Mouse (Mus musculus) MEL (cell line): ENCODE measurements around the gene Ndufb6. TPM values are rescaled to one million over a fixed set of nuclear protein-coding genes. Genes with fewer than 3 reads are reported as not detected.

Experiments used
- DNase-seq: peaks from one replicate; pipeline ENCODE4 v3.0.0; 2011; ENCODE audit warnings: low read depth, low spot score
- H3K27ac ChIP-seq: 2 replicates; pipeline ENCODE4 v1.5.1; 2012; ENCODE audit warnings: low read depth, mild to moderate bottlenecking, control low read depth, low read length, moderate library complexity; ENCODE audit not compliant: control insufficient read depth
- H3K27me3 ChIP-seq, 2 experiments: fragments of 150-350 bp in 1 of 2; sonication (generic) in 1 of 2; 2 replicates each; pipeline ENCODE4 v1.6.1; 2012; ENCODE audit warnings: low read length in 2 of 2, mild to moderate bottlenecking in 2 of 2, improper control_type of control experiment in 1 of 2, moderate library complexity in 1 of 2; ENCODE audit not compliant: insufficient read depth in 2 of 2, control insufficient read depth in 1 of 2
- H3K36me3 ChIP-seq, 2 experiments: 2 replicates each; pipeline ENCODE4 v1.6.1; 2012 to 2014; ENCODE audit warnings: low read length in 2 of 2, improper control_type of control experiment in 1 of 2, inconsistent platforms in 1 of 2, mild to moderate bottlenecking in 1 of 2; ENCODE audit not compliant: insufficient read depth in 2 of 2, control insufficient read depth in 1 of 2
- H3K4me1 ChIP-seq, 2 experiments: fragments of 150-350 bp in 1 of 2; sonication (generic) in 1 of 2; 2 replicates each; pipeline ENCODE4 v1.6.1; 2012; ENCODE audit warnings: low read length in 2 of 2, improper control_type of control experiment in 1 of 2, mild to moderate bottlenecking in 1 of 2; ENCODE audit not compliant: insufficient read depth in 2 of 2, control insufficient read depth in 1 of 2
- H3K4me3 ChIP-seq, 2 experiments: fragments of 150-350 bp in 1 of 2; sonication (generic) in 1 of 2; 2 replicates each; pipeline ENCODE4 v1.5.1; 2012; ENCODE audit warnings: low read depth in 2 of 2, low read length in 2 of 2, mild to moderate bottlenecking in 2 of 2, moderate library complexity in 2 of 2, control low read depth in 1 of 2, improper control_type of control experiment in 1 of 2; ENCODE audit not compliant: control insufficient read depth in 1 of 2, insufficient read depth in 1 of 2
- H3K79me2 ChIP-seq: 2 replicates; pipeline ENCODE4 v1.6.1; 2012; ENCODE audit warnings: mild to moderate bottlenecking, low read length, moderate library complexity; ENCODE audit not compliant: control insufficient read depth, poor library complexity, insufficient read depth
- H3K9ac ChIP-seq: 2 replicates; pipeline ENCODE4 v1.6.1; 2012; ENCODE audit warnings: low read depth, mild to moderate bottlenecking, control low read depth, low read length, moderate library complexity; ENCODE audit not compliant: control insufficient read depth, poor library complexity, severe bottlenecking
- H3K9me3 ChIP-seq: fragments of 150-350 bp; sonication (generic); replicated peaks from 2 replicates; pipeline ENCODE4 v1.6.1; 2012; ENCODE audit warnings: mild to moderate bottlenecking, low read length, improper control_type of control experiment, moderate library complexity; ENCODE audit not compliant: insufficient read depth
- BHLHE40 ChIP-seq: IDR thresholded peaks from 2 replicates; pipeline ENCODE4 v1.6.1; 2012; ENCODE audit warnings: low read depth, mild to moderate bottlenecking, inconsistent platforms, low read length, improper control_type of control experiment, borderline replicate concordance
- CHD1 ChIP-seq: IDR thresholded peaks from 2 replicates; pipeline ENCODE4 v1.6.1; 2012; ENCODE audit warnings: low read depth, mild to moderate bottlenecking, inconsistent platforms, low read length, improper control_type of control experiment
- CTCF ChIP-seq, 3 experiments: IDR thresholded peaks in 2 of 3; conservative IDR thresholded peaks in 1 of 3; 2 replicates each; pipeline ENCODE4 v1.5.1; 2011 to 2012; ENCODE audit warnings: low read length in 3 of 3, low read depth in 2 of 3, mild to moderate bottlenecking in 2 of 3, improper control_type of control experiment in 1 of 3, inconsistent platforms in 1 of 3, mixed read lengths in 1 of 3, moderate library complexity in 1 of 3; ENCODE audit not compliant: control insufficient read depth in 1 of 3, insufficient read depth in 1 of 3, poor library complexity in 1 of 3, severe bottlenecking in 1 of 3
- E2F4 ChIP-seq: IDR thresholded peaks from 2 replicates; pipeline ENCODE4 v1.6.1; 2011; ENCODE audit warnings: low read depth, low read length, improper control_type of control experiment, borderline replicate concordance
- ETS1 ChIP-seq: IDR thresholded peaks from 2 replicates; pipeline ENCODE4 v1.6.1; 2012; ENCODE audit warnings: low read depth, mild to moderate bottlenecking, inconsistent platforms, low read length, improper control_type of control experiment, moderate library complexity
- GABPA ChIP-seq: IDR thresholded peaks from 2 replicates; pipeline ENCODE4 v1.6.1; 2012; ENCODE audit warnings: low read depth, mild to moderate bottlenecking, inconsistent platforms, low read length, improper control_type of control experiment, moderate library complexity
- GATA1 ChIP-seq: IDR thresholded peaks from 2 replicates; pipeline ENCODE4 v1.6.1; 2011; ENCODE audit warnings: low read depth, low read length, improper control_type of control experiment
- HCFC1 ChIP-seq: IDR thresholded peaks from 2 replicates; pipeline ENCODE4 v1.6.1; 2012; ENCODE audit warnings: low read depth, mild to moderate bottlenecking, inconsistent platforms, low read length, improper control_type of control experiment, moderate library complexity
- JUND ChIP-seq: IDR thresholded peaks from 2 replicates; pipeline ENCODE4 v1.6.1; 2011; ENCODE audit warnings: low read depth, mild to moderate bottlenecking, improper control_type of control experiment, low read length
- MAFK ChIP-seq: IDR thresholded peaks from 2 replicates; pipeline ENCODE4 v1.6.1; 2011; ENCODE audit warnings: low read depth, mild to moderate bottlenecking, low read length, improper control_type of control experiment, borderline replicate concordance
- MEF2A ChIP-seq: IDR thresholded peaks from 2 replicates; pipeline ENCODE4 v1.6.1; 2014; ENCODE audit warnings: low read depth, mild to moderate bottlenecking, inconsistent platforms, low read length, improper control_type of control experiment; ENCODE audit not compliant: poor library complexity, insufficient replicate concordance, severe bottlenecking; ENCODE audit errors: extremely low read depth
- NRF1 ChIP-seq: IDR thresholded peaks from 2 replicates; pipeline ENCODE4 v1.6.1; 2014; ENCODE audit warnings: low read depth, mild to moderate bottlenecking, inconsistent platforms, low read length, improper control_type of control experiment, moderate library complexity; ENCODE audit not compliant: poor library complexity, insufficient read depth, severe bottlenecking
- POLR2AphosphoS2 ChIP-seq: IDR thresholded peaks from 2 replicates; pipeline ENCODE4 v1.6.1; 2011; ENCODE audit warnings: low read length, improper control_type of control experiment
- POLR2AphosphoS5 ChIP-seq: IDR thresholded peaks from 2 replicates; pipeline ENCODE4 v1.6.1; 2012; ENCODE audit warnings: low read depth, borderline replicate concordance, mild to moderate bottlenecking, inconsistent platforms, low read length, moderate library complexity, mixed read lengths
- RCOR1 ChIP-seq: IDR thresholded peaks from 2 replicates; pipeline ENCODE4 v1.6.1; 2012; ENCODE audit warnings: low read depth, mild to moderate bottlenecking, inconsistent platforms, low read length, improper control_type of control experiment
- SIN3A ChIP-seq: IDR thresholded peaks from 2 replicates; pipeline ENCODE4 v1.6.1; 2012; ENCODE audit warnings: low read length, improper control_type of control experiment, inconsistent platforms
- SMC3 ChIP-seq: IDR thresholded peaks from 2 replicates; pipeline ENCODE4 v1.6.1; 2011; ENCODE audit warnings: low read depth, low read length, improper control_type of control experiment
- TBP ChIP-seq: IDR thresholded peaks from 2 replicates; pipeline ENCODE4 v1.8.0; 2011; ENCODE audit warnings: low read depth, low read length, improper control_type of control experiment
- TCF12 ChIP-seq: IDR thresholded peaks from 2 replicates; pipeline ENCODE4 v1.6.1; 2014; ENCODE audit warnings: low read depth, mild to moderate bottlenecking, inconsistent platforms, low read length, improper control_type of control experiment, moderate library complexity
- ZC3H11A ChIP-seq: IDR thresholded peaks from 2 replicates; pipeline ENCODE4 v1.6.1; 2012; ENCODE audit warnings: low read depth, mild to moderate bottlenecking, inconsistent platforms, low read length, improper control_type of control experiment
- ZKSCAN1 ChIP-seq: IDR thresholded peaks from 2 replicates; pipeline ENCODE4 v1.6.1; 2012; ENCODE audit warnings: low read depth, mild to moderate bottlenecking, inconsistent platforms, low read length, improper control_type of control experiment, moderate library complexity
- polyA plus RNA-seq, 2 experiments: library from polyadenylated mRNA; stranded (reverse) in 1 of 2; unstranded in 1 of 2; fragments of >175 nt in 1 of 2; fragments of >200 nt in 1 of 2; gene quantifications; 2 replicates each; pipeline versions ENCODE4 v1.2.1 to v1.2.4; 2012; ENCODE audit warnings: low replicate concordance in 2 of 2, low read depth in 1 of 2; ENCODE audit not compliant: insufficient read length in 2 of 2, insufficient read depth in 1 of 2, missing spikeins in 1 of 2
- total RNA-seq: library from RNA; depleted of rRNA; stranded (reverse); fragments of 300-350 nt; gene quantifications from 2 replicates; pipeline ENCODE4 v1.2.3, GENCODE M21; 2012

The Ndufb6 gene
- total and polyA plus RNA-seq, 3 experiments, result 146 to 229 TPM; not detected in 1

- TF ChIP-seq RCOR1, result no peak
- TF ChIP-seq ZKSCAN1, result no peak
- TF ChIP-seq GABPA, result no peak
- no peak for TF ChIP-seq MAFK
- no peak for TF ChIP-seq JUND
- peak; percentile 66 for TF ChIP-seq SIN3A
- no peak for TF ChIP-seq GATA1
- TF ChIP-seq POLR2AphosphoS5, result no peak
- peak; percentile 84 for TF ChIP-seq NRF1
- TF ChIP-seq E2F4, result peak; percentile 43; the same call in 1 of the 2 replicates
- no peak for TF ChIP-seq POLR2AphosphoS2
- TF ChIP-seq BHLHE40, result peak; percentile 44; the same call in 1 of the 2 replicates
- TF ChIP-seq ZC3H11A, result no peak
- TF ChIP-seq SMC3, result no peak
- TF ChIP-seq MEF2A, result no peak
- TF ChIP-seq TBP, result peak; percentile 68; the same call in 1 of the 2 replicates
- TF ChIP-seq CHD1, result no peak
- TF ChIP-seq ETS1, result peak; percentile 46
- peak; percentile 37; the same call in 1 of the 2 replicates for TF ChIP-seq TCF12
- TF ChIP-seq CTCF (IDR thresholded peaks at IDR 0.05 in 2 of 3, conservative IDR thresholded peaks at IDR 0.05 in 1 of 3; ENCODE audit: control insufficient read depth in 1 of 3, insufficient read depth in 1 of 3, low read depth in 2 of 3, low read length in 3 of 3, poor library complexity in 1 of 3, severe bottlenecking in 1 of 3), result no peak; a peak in 1 of 6 replicates
- TF ChIP-seq, all 39 proteins: peak for 17
Observed at GRCm38 (mm10) chr4:40268204-40268813, 10.9 kb downstream of the Ndufb6 start (continued).

- peaks cover 0 to 15% of the 10 kb centered on the region in 2 experiments; a peak in 2 of 4 replicates for H3K4me1 ChIP-seq
- H3K79me2 ChIP-seq, result peaks cover 50% of the 10 kb centered on the region
- no peaks in the 10 kb centered on the region for H3K9me3 ChIP-seq
- H3K4me3 ChIP-seq, result peak overlapping the region; percentile 53 to 83
- H3K27ac ChIP-seq, result no peak overlapping the region
- peaks cover 17 to 19% of the 10 kb centered on the region in 2 experiments for H3K36me3 ChIP-seq
- TF ChIP-seq HCFC1, result no peak
- no peak for TF ChIP-seq BHLHE40
- peak; percentile 23 for DNase-seq
- peak overlapping the region; percentile 95 for H3K9ac ChIP-seq
- no peaks in the 10 kb centered on the region for H3K27me3 ChIP-seq
Observed at GRCm38 (mm10) chr4:40267681-40268080, 11.5 kb downstream of the Ndufb6 start.
